Mouse (Mus musculus) thymus, adult 2 months (tissue): ENCODE results near the gene Wfikkn2.

Source experiments
- CTCF ChIP-seq: fragments of 200-500 bp; IDR thresholded peaks from 2 replicates; pipeline ENCODE4 v1.5.1; 2012; ENCODE audit warnings: mild to moderate bottlenecking, control low read depth, low read length, moderate library complexity, borderline replicate concordance; ENCODE audit not compliant: control insufficient read depth, poor library complexity, insufficient read depth; ENCODE audit errors: extremely low read depth
- POLR2A ChIP-seq: fragments of 200-500 bp; IDR thresholded peaks from 2 replicates; pipeline ENCODE4 v1.6.1; 2012; ENCODE audit warnings: mild to moderate bottlenecking, low read length, control low read depth, moderate library complexity; ENCODE audit not compliant: control insufficient read depth, poor library complexity, insufficient read depth; ENCODE audit errors: extremely low read depth

- TF ChIP-seq POLR2A (no peak), CTCF (no peak)
Observed at GRCm38 (mm10) chr11:94234857-94235256, 10.9 kb downstream of the Wfikkn2 start.
